Mouse (Mus musculus) megakaryocyte-erythroid progenitor cell, adult 5-6 weeks (primary cell): ENCODE measurements around the gene Gm20479. TPM values are rescaled to one million over a fixed set of nuclear protein-coding genes. Genes with fewer than 3 reads are reported as not detected.

Experiments used
- ATAC-seq: replicated peaks from 2 replicates; pipeline ENCODE4 v1.8.0; 2016; ENCODE audit warnings: mild to moderate bottlenecking, inconsistent platforms; ENCODE audit not compliant: severe bottlenecking, poor library complexity, low FRiP score, low TSS enrichment
- total RNA-seq, 2 experiments: library from RNA; stranded (forward) in 1 of 2; stranded (reverse) in 1 of 2; fragments of 200-1000, 215-1000 nt in 1 of 2; fragments of >200 nt in 1 of 2; fragmentation: Nextera tagmentation in 1 of 2; gene quantifications; 2 replicates each; pipeline ENCODE4 v1.2.3; 2014 to 2017

Gm20479 gene
- total RNA-seq, 2 experiments from 2014 or later = not detected

GRCm38 (mm10) chr7:27371715-27372462 lies 14.7 kb upstream of the Gm20479 start:
- ATAC-seq = no peak

GRCm38 (mm10) chr7:27369111-27369510 lies 11.9 kb upstream of the Gm20479 start:
- ATAC-seq = no peak

DNA sequence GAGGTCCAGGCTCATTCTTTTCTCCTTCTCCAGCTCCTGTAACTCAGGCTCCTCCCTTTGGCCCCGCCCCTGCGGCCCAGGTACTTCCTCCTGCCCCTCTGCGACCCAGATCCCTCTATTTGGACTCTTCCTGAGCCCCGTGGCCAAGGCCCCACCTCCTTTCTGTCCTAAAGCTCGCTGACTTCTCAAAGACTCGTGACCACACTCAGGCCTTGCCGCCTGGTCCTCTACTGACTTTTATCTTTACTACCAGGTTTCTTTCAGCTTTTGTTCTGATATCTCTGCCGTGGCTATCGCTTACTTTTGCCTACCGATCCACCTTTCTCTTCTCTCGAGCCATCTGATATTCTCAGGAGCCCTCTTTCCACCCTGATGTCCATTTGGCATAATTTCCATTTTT lies 10.8 kb upstream of the Gm20479 start:
- 0 out of 2 replicates have a peak, but pooled peaks have one; percentile 11 for ATAC-seq

DNA sequence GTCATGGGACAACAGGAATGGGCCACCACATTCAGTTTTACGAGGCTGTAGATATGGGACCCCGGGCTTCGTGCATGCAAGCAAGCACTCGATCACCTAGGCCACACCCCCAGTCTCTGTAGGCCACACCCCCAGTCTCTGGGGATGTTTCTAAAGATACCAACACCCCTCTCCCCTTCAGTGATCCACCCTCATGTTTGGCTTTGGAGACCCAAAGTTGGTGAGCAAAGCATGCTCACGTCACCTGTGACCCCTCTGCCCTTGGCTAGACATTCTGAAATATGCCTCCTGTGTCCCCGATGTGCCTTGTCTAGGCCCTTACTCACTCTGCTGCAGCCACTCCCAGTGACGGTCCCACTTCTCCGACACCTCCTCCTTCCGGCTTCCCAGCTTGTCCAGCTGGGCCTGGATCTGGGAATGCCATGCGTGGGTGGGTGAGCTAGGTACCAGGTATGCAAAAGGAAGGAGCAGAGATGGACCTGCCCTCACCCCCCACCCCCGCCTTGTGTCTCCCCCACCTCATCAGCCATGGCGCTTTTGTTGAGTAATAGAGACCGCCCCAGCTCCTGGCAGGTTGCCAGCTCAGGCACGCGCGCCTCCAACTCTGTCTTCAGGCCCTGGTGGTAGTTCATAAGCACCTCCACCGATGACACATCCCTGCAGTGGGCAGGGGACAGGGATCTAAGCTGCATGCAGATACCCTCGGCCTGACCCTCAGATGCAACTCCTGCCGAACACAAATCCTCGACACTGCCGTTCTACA lies 9.0 kb upstream of the Gm20479 start:
- no peak for ATAC-seq

GRCm38 (mm10) chr7:27364379-27364778 lies 7.2 kb upstream of the Gm20479 start:
- no peak for ATAC-seq

DNA sequence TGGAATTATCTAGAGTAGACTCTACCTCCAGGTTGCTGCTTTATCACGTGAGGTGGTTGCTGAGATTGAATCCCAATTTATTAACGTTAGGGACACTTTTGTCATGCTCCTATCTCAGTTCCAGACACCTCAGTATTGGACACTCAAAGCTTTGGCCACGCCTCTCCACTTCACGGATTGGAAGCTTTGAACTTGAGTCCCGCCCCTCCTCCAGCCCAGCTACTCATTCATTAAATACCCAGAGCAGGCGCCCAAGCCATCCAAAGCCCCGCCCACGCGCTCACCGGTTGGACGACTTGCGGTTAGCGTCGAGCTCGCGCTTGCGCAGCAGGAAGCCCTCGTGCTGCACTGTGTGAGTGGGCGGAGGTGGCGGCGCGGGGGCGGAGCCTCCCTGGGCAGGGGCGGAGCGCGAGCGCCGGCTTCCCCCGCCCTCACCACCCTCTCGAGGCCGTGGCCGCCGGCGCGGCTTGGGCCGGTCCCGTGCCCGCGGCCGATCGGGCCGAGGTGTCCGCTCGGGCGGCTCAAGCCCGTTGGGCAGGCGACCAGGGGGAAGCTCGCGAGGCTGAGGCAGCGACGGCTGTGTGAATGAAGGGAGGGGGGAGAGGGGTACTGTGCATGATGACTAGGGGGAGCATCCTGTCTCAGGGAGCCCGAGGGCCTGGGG lies 4.2 kb upstream of the Gm20479 start:
- ATAC-seq = peak; percentile 96

DNA sequence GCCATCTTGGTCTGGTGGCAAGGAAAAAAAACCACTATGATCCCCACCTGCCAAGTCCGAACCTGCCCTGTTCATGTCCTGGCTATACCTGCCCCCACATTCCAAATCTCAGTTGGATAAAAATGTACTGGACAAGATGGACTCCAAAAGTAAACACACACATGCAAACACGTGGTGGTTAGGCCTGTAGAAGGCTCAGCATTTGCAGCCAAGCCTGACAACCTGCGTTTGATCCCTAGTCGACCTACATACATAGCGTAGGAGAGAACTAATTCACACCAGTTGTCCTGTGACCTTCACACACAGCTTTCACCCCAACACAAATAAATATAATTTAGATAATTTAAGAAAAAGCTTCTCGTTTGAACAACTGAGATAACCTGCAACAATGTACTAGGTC lies 3.5 kb upstream of the Gm20479 start:
- ATAC-seq = no peak

DNA sequence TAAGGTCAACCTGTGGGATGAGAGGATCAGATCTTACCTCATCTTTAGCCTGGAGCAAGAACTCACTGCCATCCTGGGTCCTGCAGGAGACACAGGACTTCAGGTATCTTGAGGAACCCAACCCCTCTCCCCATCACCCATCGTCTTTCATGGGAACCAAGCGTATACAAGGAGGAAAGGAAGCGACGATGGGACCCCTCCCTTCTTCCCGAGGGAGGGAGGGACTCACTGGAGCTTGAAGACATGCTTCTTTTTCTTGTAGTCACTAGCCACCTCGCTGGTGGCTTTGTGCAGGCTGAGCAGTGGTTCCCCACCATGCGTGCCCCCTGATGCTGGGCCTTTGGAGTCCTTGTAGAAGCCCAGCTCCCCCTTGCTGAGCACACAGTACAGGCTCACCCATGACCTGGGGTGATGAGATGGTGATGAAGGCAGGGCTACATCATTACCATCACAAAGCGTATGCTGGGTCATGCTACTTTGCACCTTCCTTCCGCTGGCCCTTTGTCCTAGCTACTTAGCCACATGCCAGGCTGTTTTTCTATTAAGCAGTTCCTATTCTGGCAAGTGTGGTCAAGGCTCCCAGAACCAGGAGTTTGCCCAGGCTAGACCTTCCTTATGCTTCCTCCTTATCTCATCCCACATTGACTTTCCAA lies 2.6 kb upstream of the Gm20479 start:
- ATAC-seq = no peak

GRCm38 (mm10) chr7:27359162-27359561 lies 1.9 kb upstream of the Gm20479 start:
- no peak for ATAC-seq

GRCm38 (mm10) chr7:27357595-27357978 lies 368 bp upstream of the Gm20479 start:
- no peak for ATAC-seq

DNA sequence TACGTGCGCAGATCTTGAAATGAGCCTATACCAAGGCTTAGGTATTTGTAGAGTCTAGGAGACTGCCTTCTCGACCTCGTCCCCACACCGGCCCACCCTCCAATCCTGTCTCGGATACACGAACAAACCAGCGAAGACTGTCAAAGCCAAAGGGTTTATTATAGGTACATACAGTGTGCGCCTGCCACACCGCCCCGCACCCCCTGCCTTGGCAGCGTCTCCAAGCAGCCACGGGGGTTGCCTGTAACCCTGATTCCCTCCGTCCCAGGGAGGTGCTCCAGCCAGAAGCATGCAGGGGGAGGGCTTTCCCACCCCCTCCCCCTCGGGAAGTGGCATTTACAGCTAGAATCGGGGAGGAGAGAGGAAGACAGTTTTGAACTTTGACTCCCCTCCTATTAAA lies 971 bp downstream of the Gm20479 start:
- ATAC-seq = peak; percentile 22

DNA sequence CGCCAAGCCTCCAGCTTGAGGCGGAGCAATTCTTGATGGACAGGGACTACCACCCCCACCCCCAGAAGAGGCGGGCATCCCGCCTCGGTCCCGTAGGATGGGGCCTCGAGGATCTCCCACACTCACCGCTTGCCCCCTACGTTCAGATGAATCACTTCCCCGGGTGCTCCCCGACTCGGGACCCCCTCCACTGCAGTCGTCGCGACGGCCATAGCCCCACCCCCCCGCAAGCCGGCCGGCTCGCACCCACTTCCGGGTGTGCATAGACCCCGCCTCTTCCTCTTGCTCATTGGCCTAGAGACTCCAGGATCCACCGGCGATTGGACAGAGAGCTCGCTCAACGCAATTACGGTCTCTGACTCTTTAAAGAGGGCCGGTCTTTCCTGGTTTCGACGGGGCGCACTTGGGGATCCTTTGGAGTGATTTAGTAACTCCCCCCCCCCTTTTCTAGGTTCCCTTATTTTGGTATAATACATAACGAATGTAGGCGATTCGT lies 1.4 kb downstream of the Gm20479 start, which contains the start of gene Shkbp1:
Gene Shkbp1 (minus strand): TSS at position 275 of the 496 bp plus-strand sequence.
- peak; percentile 92 for ATAC-seq

DNA sequence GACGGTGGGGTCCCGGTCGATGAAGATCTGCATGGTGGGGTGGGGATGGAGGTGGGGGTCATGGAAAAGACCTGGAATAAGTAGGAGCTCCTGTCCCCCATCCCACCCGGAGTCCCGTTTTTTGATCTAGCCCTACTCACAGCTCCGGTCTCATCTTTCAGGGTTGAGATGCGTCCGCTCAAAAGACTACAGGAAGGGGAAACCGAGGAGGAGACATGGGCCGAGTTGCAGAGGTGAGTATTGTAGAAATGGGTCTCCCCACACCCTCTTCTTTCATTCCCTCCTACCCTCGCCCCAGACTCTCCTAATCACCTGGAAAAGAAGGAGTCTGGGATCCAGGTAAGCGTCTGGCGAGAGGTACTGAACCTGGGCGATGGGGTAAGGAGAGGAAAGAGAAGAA lies 2.0 kb downstream of the Gm20479 start:
- ATAC-seq = 0 out of 2 replicates have a peak, but pooled peaks have one; percentile 4

GRCm38 (mm10) chr7:27354783-27355182 lies 2.4 kb downstream of the Gm20479 start:
- peak; percentile 36 for ATAC-seq

- ATAC-seq = no peak
These were observed 3.1 kb downstream of the Gm20479 start for GRCm38 (mm10) chr7:27354144-27354543.

GRCm38 (mm10) chr7:27345444-27345843 lies 11.8 kb downstream of the Gm20479 start:
- no peak for ATAC-seq

- ATAC-seq = 0 out of 2 replicates have a peak, but pooled peaks have one; percentile 34
These were observed 14.6 kb downstream of the Gm20479 start for GRCm38 (mm10) chr7:27342595-27342994.

DNA sequence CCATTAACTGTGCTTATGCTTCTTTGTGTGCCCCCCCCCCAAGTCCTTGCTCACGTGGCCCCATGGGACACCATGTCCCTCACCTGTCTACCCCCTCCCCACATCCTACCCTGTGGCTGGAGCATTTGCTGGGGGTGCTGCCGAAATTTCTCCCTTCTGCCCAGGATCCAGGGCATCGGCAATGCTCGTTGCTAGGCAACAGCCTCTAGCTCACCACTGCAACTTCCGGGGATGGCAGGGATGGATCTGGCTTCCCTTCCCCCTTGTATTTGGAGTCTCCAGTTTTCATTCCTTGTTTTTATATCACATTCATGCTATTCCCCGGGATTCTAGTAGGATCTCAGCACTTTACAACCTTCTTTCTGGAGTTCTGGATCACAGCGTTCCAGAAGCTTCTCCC lies 17.7 kb downstream of the Gm20479 start:
- no peak for ATAC-seq

DNA sequence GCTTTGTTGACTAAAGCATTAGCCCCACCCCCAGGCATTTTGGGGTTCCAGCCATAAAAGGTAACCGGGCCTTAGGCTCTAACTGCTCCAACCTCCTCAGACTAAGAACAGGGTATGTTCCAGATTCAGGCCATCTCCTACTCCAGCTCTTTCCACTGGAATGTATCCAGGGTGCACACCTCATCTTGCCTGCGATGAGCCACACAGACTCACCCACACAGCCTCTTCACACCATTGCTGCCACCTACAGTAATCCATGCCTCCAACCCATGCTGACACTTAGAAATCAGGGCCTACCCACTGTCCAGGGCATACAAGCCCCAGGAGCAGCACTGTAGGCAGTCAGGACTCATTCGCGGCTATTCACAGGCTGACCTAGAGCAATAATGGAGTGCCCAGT lies 18.1 kb downstream of the Gm20479 start:
- ATAC-seq = no peak
